Mouse (Mus musculus): ENCODE data around the gene Pou4f1.
"Not testable (repeated sequence)": the region's sequence is repeated elsewhere in the genome, so short reads cannot be mapped to it uniquely, and the experiment has no call there.

Gene Pou4f1

DNA sequence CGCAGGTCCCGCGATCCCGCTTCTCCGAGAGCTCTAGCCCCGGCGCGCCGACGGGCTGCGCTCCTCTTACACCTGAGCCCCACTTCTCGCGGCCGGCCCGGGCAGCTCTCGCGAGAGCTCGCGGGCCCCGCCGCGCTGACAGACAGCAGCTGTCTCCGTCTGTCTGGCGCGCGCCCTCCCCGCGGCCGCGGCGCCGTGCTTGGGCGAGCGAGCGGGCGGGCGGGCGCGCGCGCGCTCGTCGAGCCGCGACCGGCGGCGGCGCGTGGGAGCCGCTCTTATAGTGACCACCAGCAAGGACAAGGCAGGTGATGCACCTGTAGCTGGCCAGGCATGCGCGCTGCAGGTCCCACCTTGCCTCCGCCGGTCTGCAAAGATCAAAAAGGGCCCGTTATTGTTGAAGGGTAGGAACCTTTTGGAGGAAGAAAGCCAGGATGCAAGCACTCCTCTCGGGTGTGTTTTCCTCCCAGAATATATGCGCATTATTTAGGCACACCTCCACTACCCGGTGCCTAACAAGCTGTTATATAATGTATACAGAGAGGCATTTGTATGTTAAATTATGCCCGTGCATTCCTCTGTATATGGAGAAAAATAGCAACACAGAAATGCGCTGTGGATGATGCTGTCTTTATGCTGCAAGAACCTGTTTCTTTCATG is at the start of gene Pou4f1:
Gene Pou4f1, minus strand, starts transcription at position 34 of the 657 bp plus-strand sequence.
- DNase-seq (ENCODE audit: low read depth, low spot score) = peak; percentile 78

DNA sequence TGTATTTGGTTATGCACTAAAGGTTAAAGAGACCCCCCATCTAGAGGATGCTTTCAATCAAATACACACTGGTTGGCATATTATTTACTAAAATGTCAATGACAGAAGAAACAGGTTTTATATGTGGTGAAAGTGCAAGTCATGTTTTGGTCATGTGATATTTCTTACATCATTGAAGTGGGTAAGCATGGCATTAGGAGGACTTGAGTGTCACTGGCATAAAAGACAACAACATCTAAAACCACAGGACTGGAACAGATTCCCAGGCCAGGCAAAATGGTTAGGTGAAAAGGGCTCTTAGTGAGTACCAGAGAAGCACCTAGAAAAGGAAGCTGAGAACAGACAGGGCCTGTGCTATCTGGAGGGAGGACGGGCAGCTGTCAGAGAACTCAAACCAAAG is 43.9 kb upstream of the Pou4f1 start:
- no peak for DNase-seq (ENCODE audit: low read depth, low spot score)

DNA sequence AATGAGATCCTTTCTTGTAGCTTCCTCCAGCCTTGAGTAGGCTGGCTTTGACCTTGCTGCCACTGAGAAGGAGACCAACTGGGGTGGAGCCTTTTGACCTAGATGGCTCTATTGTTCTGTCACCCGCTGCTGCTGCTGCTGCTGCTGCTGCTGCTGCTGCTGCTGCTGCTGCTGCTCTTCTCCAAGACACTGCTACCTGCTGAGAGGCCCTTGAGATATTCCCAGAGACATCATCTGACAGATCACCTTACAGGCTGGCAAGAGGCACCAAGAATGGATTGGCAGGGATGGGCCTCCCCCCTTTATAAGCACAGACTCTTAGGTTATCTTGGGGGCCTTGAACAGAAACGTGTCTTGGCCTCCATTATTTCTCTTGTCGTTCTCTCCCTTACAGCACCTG is 35.0 kb upstream of the Pou4f1 start:
- not testable (repeated sequence) for DNase-seq (ENCODE audit: low read depth, low spot score)

DNA sequence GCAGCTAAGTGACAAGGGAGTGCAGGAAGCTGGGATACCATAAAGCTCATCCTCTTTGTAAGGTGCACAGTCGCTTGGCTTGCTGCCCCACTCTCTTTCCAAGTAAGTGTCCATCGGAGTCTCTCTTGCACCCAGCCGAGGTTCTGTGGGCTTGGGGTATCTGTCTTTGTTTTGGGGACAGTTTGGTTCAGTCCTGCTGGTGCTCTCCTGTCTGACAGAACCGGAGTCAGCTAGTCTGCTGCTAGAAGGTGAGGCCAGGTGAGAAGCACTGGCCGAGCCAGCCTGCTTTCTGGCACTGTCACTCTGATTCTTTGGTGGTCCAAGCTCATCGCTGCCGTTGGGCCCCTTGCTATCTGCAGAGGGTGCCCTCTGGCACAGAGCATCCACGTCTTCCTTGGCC is 12.0 kb upstream of the Pou4f1 start:
- no peak for DNase-seq (ENCODE audit: low read depth, low spot score)

DNA sequence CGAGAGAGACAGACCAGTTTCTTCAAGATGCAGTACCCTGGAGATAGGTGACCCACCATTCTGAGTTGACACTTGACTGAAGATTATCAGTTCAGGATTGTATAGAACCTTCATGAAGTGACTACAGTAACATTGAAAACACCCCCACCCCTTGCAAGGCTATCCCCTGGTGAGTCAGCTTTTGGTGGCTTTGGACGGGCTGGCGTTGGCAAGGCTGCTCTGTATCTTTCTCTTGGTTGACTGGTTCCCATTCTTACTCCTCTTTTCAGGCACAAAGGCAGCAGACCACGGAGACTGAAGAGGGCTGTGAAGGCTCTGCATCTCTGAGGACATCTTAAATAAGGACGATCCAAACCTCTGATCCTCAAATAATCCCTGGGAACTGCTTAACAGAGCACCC is 10.8 kb upstream of the Pou4f1 start:
- DNase-seq (ENCODE audit: low read depth, low spot score) = no peak

DNA sequence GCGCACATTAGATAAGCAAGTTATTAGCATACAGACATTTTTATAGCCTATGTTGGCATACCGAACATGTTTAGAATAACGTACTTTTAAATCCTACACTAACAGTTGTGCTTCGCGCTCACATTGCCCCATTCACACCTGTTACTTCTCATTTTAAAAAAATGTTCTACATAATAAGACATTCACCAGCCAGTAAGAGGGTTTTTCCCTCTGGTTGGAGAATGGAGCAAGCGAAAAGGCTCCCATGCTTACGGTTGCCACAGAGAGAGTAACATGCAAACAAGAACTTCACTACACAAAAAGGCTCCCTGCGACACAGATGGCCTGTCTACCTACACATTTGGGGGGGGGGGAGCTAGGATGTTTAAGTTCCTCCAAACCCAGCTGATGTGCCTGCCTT is 9.8 kb upstream of the Pou4f1 start:
- DNase-seq (ENCODE audit: low read depth, low spot score) = no peak

DNA sequence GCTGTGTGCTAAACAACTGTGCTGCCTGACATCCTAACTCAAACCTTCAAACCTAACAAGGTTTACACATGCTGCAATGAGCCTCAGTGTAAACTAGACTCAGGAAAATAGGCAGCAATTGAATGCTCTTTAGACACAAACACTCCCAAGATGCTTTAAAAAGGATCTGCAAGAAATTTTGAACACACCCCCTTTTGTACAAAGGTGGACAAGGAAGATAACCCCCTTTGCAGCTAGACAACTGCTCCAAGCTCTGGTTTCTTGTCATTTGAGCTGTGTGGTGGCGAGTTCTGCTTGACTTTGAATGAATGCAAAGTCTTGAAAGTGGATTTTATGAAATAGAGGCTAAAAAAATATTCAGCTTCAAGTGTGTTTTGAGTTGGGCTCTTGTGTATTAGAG is 7.6 kb upstream of the Pou4f1 start:
- no peak for DNase-seq (ENCODE audit: low read depth, low spot score)

DNA sequence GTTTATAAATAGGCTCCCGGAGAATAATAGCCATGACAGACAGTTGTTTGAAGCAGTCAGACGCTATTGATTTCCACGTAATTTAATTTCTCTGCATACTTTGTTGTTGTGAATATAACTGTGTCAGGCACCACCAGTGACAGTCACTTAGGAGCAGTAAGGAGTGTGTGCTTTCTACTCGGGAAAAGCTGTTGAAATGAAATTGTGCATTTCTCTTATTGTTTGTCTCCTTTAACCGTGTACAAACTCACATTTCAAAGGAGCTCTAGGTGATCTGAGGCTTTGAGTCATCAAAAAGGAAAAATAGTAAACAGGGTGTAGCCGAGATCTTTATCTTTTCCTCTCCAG is 798 bp upstream of the Pou4f1 start:
- DNase-seq (ENCODE audit: low read depth, low spot score) = no peak

DNA sequence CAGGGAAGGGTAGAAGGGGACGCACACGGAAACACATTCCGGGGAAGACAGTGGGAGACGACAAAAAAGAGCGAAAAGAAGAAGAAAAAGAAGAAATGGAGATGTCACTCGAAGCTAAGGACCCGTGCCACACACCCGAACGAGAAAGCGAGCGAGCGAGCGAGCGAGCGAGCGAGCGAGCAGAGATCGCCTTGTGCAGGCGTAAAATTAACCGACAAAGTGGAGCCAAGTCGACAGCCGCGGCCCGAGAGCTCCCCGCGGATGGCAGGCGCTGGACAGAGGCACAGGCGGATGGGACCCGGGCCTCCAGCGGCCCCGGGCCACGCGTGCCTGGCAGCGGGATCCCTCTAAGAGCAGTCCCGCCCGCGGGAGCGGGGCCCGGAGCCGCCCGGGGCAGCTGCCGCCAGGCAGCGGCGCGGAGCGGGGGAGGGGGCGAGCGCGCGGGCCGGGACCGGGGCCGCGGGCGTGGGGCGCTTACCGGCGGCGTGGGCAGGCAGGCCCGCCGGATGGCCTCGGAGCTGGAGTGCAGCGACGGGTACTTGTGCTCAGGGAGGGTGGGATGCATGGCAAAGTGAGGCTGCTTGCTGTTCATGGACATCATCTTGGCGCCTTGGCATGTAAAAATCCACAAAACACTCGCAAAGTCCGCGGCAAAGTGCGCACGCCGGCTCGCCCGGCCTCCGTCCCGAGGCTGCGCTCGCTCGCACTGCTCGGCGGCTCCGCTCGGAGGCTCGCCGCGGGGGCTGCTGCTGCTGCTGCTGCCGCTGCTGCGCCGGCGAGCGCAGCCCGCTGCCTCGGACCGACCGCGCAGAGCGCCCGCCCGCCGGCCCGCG is 450 bp downstream of the Pou4f1 start:
- DNase-seq (ENCODE audit: low read depth, low spot score) = peak; percentile 22

DNA sequence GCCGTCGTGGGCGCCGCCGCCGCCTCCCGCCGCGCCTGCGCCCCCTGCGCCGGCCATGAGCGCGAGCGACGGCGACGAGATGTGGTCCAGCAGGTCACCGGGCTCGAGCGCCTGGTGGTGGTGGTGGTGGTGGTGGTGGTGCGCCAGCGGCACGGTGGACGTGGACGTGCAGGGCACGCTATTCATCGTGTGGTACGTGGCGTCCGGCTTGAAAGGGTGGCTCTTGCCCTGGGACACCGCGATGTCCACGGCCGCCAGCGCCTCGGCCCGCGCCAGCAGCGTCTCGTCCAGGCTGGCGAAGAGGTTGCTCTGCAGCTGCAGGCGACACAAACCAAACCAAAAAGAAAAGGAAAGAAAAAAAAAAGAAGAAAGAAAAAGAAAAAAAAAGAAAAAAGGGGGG is 1.2 kb downstream of the Pou4f1 start:
- no peak for DNase-seq (ENCODE audit: low read depth, low spot score)

DNA sequence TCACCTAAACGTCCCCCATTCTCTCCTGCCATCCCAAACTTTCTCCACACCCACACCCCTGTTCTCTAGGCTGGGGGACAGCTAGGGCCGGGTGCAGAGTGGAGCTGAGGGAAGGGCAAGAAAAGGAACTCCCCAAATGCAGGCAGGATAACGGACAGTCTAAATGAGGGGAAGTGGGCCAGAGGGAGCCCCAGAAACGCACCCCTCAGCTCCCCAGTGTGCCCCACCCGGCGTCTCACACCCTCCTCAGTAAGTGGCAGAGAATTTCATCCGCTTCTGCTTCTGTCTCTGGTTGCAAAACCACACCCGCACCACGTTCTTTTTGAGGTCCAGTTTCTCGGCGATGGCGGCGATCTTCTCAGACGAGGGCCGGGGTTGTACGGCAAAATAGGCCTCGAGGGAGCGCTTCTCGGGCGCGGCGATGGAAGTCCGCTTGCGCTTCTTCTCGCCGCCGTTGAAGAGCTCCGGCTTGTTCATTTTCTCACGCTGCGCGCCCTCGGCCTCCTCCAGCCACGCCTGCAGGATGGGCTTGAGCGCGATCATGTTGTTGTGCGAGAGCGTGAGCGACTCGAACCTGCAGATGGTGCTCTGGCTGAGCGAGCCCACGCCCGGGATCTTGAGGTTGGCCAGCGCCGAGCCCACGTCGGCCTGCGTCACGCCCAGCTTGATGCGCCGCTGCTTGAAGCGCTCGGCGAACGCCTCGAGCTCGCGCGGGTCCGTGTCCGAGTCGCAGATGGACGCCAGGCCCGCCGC is 2.1 kb downstream of the Pou4f1 start:
- peak; percentile 32 for DNase-seq (ENCODE audit: low read depth, low spot score)

DNA sequence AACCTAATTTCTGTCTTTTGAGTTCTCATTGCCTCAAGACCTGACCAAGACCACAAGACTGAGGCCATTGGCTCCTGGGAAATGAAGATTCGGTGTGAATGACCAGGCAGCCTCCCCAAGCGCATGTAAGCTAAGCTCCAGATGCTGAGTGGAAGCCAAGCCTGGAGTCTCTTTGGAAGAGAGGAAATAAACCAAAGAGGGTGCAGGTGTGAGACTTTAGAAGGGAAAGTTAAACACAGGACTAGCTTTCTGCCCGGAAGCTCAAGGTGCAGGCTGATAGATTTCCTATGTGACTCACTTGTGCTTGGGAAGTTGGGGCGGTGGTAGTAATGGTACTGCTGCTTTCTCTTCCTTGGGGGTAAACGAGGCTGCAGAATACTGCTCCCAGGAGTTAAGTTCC is 3.0 kb downstream of the Pou4f1 start:
- no peak for DNase-seq (ENCODE audit: low read depth, low spot score)

DNA sequence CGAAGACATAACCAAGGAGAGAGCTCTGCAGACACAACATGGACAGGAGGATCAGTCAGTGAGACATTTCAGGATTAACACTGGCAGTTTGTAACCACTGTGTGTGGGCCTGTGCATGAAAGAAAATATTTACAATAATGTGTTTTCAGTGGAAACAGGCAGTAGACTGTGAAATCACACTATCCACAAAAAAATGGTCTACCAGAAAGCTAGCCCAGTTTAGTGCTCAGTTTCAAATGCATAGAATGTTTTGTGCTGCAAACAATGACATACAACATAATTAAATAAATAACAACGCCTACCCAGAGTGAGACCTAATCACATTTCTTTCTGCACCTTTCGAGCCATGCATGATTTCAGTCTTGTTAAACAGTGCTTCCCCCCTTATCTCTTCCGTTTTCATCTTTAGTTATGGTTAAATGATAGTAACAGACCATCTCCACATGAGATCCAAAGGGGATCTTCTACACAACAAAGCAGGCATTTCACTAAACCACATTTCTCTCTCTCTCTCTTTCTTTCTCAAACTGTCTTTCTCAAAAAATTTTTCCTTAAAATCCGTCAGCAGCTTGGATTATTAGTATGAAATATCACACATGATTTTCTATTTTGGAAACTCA is 4.1 kb downstream of the Pou4f1 start:
- no peak for DNase-seq (ENCODE audit: low read depth, low spot score)

DNA sequence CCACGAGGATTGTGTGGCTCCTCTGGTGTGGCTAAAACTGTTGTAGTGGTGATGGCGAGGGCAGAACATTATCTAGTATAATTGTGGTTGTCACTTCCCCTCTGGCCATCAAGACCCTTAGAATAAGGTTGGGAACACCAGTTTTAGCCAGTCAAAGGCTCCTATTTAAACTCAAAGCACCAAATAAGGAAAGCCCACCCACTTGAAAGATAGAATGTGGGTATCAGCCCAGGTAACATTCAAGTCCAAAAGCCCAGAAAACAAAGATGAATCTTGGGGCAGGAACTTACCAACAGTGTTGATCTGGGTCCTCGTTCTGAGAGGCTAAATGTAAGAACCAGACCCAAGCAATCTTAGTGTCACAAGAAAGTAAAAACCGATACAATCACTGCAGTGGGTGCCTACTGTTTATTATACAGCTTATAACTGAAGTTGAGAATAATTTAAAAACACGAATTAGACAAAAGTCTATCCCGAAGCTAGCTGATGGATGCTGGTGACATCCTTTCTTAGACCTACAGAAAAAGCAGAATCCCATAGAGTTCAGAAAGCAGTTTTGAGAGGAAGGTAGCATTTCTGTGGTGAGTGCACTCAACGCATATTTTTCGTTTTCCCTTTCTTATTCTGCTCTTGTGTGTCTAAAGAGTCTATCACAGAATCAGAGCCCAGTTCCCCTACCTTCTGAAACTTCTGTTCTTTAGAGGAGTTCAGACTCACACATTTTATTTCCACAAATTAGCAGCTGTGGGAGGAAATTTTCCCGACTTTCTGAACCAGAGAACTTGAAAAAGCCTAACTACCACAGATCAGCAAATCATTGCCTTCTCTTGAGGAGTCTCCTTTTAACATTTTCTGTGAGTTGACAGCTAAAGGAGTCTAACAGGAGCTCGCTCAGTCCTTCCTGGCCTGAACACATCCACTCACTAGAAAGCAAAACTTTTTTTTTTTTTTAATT is 6.2 kb downstream of the Pou4f1 start:
- no peak for DNase-seq (ENCODE audit: low read depth, low spot score)

DNA sequence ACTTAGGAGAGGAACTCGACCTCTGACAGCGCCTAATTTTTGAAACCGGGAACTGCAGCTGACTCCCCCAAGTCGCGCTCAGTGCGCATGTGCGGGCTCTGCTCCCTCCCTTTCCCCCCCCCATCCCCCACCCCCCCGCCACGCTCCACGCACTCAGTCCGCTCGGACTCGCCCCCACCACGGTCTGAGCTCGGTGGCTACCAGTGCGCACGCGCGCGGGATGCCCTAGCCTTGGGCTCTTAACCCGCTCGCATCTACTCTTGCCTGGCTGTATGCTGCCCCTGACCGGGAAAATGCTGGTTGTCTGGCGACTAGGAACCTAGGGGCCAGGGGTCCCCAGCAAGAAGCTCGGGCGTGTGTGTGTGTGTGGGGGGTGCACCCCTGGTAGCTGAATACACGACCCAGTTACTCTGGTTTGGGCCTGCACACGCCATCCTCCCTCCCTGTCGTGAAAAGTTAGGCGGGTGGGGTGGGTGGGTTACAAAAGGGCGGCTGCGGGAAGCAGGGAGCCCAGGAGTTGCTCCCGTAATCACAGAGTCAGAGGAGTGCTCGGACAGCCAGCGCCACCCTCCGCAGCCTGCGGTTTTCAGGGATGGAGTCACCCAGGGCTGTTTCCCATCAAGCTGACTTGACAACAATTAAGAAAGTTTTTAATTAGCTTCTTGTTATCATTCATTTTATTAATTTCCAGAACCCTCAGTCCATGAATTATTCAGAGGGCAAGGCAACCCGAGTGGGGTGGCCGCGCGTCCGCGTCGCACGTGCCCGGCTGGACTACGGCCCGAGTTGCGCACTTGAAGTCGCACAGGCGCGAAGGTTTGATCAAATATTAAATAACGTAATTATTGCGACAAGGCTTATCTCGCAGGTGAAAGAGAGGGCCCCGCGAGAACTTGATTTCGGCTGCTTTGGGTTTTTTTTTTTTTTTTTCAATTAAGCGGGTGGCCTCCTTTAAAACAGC is 7.2 kb downstream of the Pou4f1 start:
- DNase-seq (ENCODE audit: low read depth, low spot score) = no peak

DNA sequence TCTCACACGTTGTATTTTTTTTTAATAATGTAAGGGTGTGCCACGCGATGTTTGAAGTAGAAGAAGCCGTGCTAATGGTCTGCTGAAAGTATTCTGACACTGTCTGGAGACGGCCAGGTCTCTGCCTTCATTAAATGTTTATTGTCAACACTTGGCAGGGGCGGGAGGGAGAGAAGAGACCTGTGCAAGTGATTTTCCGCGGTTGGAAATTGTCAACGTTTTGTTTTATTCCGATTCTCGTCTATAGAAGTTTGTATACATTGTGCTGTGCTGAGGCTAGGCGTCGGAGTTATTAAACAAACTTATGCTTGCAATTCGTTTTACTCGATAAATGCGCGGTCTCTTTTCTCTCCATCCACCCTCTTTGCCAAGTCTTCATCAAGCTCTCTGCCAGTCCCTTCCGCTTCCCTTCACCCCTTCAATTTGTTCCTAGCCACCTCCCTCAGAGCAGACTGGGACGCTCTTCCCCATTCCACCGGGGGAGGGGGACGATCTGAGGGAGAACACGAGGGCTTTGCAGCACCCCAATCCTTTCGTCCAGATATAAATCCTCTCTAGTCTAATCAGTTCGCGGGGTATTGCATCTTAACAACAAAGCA is 8.2 kb downstream of the Pou4f1 start:
- no peak for DNase-seq (ENCODE audit: low read depth, low spot score)

DNA sequence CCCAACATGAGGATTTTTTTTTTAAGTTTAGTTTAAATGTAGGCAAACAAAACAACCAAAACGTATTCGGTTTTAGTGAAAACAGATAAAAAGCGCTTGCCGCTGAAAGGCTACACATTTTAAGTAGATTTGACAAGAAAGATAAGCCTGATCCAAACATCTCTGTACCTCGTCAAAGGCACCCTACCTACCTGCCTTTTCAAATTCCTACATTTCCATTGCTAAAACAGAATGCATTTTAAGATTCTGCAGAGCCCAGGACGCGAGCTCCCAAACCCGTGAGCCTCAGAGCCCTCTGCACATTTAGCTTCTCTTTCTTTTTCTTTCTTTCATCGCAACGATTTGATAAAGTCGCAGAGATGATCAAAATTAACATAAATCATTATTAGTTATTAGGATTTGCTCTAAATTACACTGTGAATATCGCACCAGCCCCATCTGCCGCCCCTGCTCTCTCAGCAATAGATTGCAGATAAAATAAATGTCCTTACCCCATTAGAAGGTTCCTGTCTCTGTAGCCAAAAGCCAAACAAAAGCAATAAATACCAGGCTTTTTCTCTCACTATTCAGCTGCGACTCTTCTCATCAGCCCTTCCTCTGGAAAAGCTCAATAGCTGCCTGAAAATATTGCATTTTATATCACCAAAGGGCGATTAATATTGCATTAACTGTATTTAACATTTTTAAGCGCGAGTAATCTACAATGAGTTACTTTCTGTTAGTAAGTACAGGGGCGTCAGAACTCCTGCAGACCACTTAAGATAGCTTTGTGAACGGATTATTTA is 8.9 kb downstream of the Pou4f1 start:
- no peak for DNase-seq (ENCODE audit: low read depth, low spot score)

DNA sequence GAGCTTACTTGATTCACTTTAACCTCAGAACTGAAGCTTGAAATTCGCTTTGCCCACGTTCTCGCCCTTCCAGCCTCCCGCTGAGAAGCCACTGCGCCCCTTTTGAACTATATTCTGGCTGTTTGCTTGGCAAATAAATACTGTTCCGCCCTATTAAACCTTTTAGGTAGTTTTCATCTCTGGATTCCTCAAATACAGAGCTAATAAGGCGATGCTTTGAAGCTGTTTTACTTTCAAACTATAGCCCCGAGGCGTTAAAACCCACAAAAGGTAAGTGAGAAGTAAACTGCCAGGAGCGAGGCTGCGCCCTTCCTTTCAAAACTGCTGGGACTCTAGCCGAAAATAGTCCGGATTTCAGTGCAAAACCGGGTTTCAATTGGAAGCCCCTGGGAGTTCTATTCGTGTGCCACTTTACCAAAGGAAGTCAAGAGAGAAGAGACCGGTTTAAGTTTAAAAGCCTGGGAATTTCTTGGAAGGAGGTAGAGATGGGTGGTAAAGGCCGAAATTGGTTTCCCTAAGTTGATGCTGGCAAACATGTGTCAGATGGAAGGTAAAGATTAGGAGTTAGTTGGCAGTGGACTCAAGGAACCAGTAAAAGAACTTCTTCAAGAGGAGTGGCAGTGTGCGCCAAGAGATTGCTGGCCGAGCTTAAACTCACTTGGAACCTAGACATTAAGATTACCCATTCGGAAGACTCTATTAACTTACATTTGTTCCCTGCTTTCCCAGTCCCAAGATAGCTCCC is 9.7 kb downstream of the Pou4f1 start:
- DNase-seq (ENCODE audit: low read depth, low spot score) = no peak

All from CD4-positive, CD25-positive, alpha-beta regulatory T cell, adult 2 months (primary cell).